Comparison of ENCODE assay signal across 8 mouse cellular contexts in the genomic region with DNA sequence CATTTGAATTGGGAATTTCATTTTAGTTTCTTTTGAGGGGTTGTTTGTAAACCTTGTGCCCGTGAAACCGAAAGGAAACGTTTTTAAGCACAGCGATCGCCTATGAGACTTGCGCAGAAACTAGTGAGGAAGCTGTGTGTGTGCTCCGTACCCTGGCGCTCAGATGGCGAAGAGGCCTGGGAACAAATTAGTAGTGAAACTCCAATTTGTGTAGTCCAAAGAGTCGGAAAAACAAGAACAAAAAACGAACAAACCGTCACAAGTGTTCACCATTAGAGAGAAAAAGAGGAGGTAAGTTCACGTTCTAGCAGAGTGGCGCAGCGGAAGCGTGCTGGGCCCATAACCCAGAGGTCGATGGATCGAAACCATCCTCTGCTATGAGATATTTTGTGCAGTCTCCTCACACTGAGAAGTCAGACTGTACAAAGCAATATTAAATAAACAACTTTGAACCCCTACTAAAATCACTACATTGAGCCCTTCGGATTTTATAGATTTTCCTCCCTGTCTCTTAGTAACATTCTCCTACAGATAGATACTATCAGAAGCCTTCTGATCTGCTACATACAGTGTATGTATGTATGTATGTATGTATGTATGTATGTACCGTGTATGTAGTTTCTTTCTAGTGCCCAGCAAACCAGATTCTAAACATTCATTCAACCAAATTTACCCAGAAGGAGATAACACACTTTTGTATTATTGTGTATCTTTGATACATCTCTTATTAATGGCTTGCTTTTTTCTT. TPM values are rescaled to one million over a fixed set of nuclear protein-coding genes. Genes with fewer than 3 reads are reported as not detected.
A peak's percentile ranks its signal among the peaks of the same experiment; 100 is the strongest.
DNase-seq lines count a peak whose midpoint lies in the region; ATAC-seq and TF ChIP-seq lines count a peak whose summit lies in the region.

No protein-coding gene starts in this region.

- TF ChIP-seq EP300 in heart, adult 2 months (IDR thresholded peaks at IDR 0.05; ENCODE audit: insufficient read depth, low read depth, low read length) = peak; percentile 72; the same call in 1 of the 2 replicates

- no peak for TF ChIP-seq POLR2A in heart, adult 2 months (IDR thresholded peaks at IDR 0.05; ENCODE audit: insufficient read depth, low read depth, low read length)
- TF ChIP-seq POLR2A in kidney, adult 2 months (IDR thresholded peaks at IDR 0.05; ENCODE audit: low read depth, low read length) = no peak

- H3K36me3 ChIP-seq in embryonic facial prominence, embryonic 13.5 days = no peaks in the 10 kb centered on the region
- no peaks in the 10 kb centered on the region for H3K36me3 ChIP-seq in heart, adult 2 months (ENCODE audit: control insufficient read depth, insufficient read depth, low read length)
- no peaks in the 10 kb centered on the region for H3K36me3 ChIP-seq in kidney, adult 2 months (ENCODE audit: control insufficient read depth, insufficient read depth, low read length)
- H3K36me3 ChIP-seq in limb, embryonic 11.5 days (ENCODE audit: control insufficient read depth, insufficient read depth, low read length) = no peaks in the 10 kb centered on the region
- no peaks in the 10 kb centered on the region for H3K36me3 ChIP-seq in midbrain, embryonic 13.5 days

- no peaks in the 10 kb centered on the region for H3K4me1 ChIP-seq in embryonic facial prominence, embryonic 13.5 days
- H3K4me1 ChIP-seq in heart, adult 2 months (ENCODE audit: control insufficient read depth, insufficient read depth, low read length) = no peaks in the 10 kb centered on the region
- no peaks in the 10 kb centered on the region; the same call in 1 of the 2 replicates for H3K4me1 ChIP-seq in kidney, adult 2 months (ENCODE audit: control insufficient read depth, insufficient read depth, low read length)
- H3K4me1 ChIP-seq in limb, embryonic 11.5 days (ENCODE audit: control insufficient read depth, insufficient read depth, low read length) = no peaks in the 10 kb centered on the region
- H3K4me1 ChIP-seq in midbrain, embryonic 13.5 days (replicated peaks) = no peaks in the 10 kb centered on the region

- H3K4me2 ChIP-seq in embryonic facial prominence, embryonic 13.5 days = peak overlapping the region; percentile 50
- 0 out of 2 replicates have a peak overlapping the region, but pooled peaks have one; percentile 18 for H3K4me2 ChIP-seq in limb, embryonic 11.5 days (ENCODE audit: low read depth, severe bottlenecking)
- peak overlapping the region; percentile 51 for H3K4me2 ChIP-seq in midbrain, embryonic 13.5 days (replicated peaks)

- H3K27me3 ChIP-seq in embryonic facial prominence, embryonic 13.5 days = peaks cover 9% of the 10 kb centered on the region
- H3K27me3 ChIP-seq in heart, adult 2 months (ENCODE audit: control insufficient read depth, insufficient read depth, low read length) = no peaks in the 10 kb centered on the region
- H3K27me3 ChIP-seq in kidney, adult 2 months (replicated peaks; ENCODE audit: control insufficient read depth, insufficient read depth, low read length) = no peaks in the 10 kb centered on the region
- H3K27me3 ChIP-seq in limb, embryonic 11.5 days (ENCODE audit: control insufficient read depth, insufficient read depth, low read length) = no peaks in the 10 kb centered on the region
- peaks cover 24% of the 10 kb centered on the region for H3K27me3 ChIP-seq in midbrain, embryonic 13.5 days

- peak overlapping the region; percentile 82 for H3K9ac ChIP-seq in embryonic facial prominence, embryonic 13.5 days
- peak overlapping the region; percentile 87 for H3K9ac ChIP-seq in heart, adult 2 months (ENCODE audit: low read depth, low read length)
- H3K9ac ChIP-seq in limb, embryonic 11.5 days (ENCODE audit: low read length) = peak overlapping the region; percentile 73
- peak overlapping the region; percentile 74 for H3K9ac ChIP-seq in midbrain, embryonic 13.5 days (replicated peaks)

- intact Hi-C loops in heart, adult 2 months (cut with DNase I) = loop anchor here (1.0 to 5.0 kb wide), 5 partner anchors 20 to 263 kb away; no protein-coding TSS in a partner anchor

- H3K4me3 ChIP-seq in embryonic facial prominence, embryonic 13.5 days = peak overlapping the region; percentile 64
- H3K4me3 ChIP-seq in heart, adult 2 months = peak overlapping the region; percentile 96
- H3K4me3 ChIP-seq in kidney, adult 2 months (ENCODE audit: insufficient read depth, low read depth, low read length) = peak overlapping the region; percentile 92
- peak overlapping the region; percentile 41 for H3K4me3 ChIP-seq in limb, embryonic 11.5 days (ENCODE audit: low read depth, low read length)
- H3K4me3 ChIP-seq in midbrain, embryonic 13.5 days (replicated peaks) = peak overlapping the region; percentile 60

- no peak for TF ChIP-seq CTCF in heart, adult 2 months (IDR thresholded peaks at IDR 0.05)
- no peak for TF ChIP-seq CTCF in kidney, adult 2 months (conservative IDR thresholded peaks at IDR 0.05; ENCODE audit: insufficient read depth, insufficient read length, low read depth, low read length)

- no peaks in the 10 kb centered on the region for H3K79me2 ChIP-seq in heart, adult 2 months (replicated peaks; ENCODE audit: control insufficient read depth, insufficient read depth, low read length)

- DNase-seq in 3T3-L1 (ENCODE audit: low read depth, low spot score) = peak; percentile 86
- DNase-seq in adrenal gland, postnatal 25 days = peak; percentile 59
- DNase-seq in heart, adult 2 months = peak; percentile 75 to 78
- DNase-seq in kidney, adult 2 months = peak; percentile 84
- DNase-seq in limb, embryonic 11.5 days (ENCODE audit: low spot score) = peak; percentile 88
- peak; percentile 45 to 71 for DNase-seq in spleen, adult 18-20 months

- H3K27ac ChIP-seq in embryonic facial prominence, embryonic 13.5 days = peak overlapping the region; percentile 95
- peak overlapping the region; percentile 97 for H3K27ac ChIP-seq in heart, adult 2 months
- H3K27ac ChIP-seq in kidney, adult 2 months (ENCODE audit: insufficient read depth, low read depth, low read length) = peak overlapping the region; percentile 84
- peak overlapping the region; percentile 53 for H3K27ac ChIP-seq in limb, embryonic 11.5 days (replicated peaks; ENCODE audit: low read depth, low read length)
- H3K27ac ChIP-seq in midbrain, embryonic 13.5 days = peak overlapping the region; percentile 91

- no peaks in the 10 kb centered on the region for H3K9me3 ChIP-seq in embryonic facial prominence, embryonic 13.5 days
- H3K9me3 ChIP-seq in limb, embryonic 11.5 days (ENCODE audit: control insufficient read depth, low read length) = no peaks in the 10 kb centered on the region
- H3K9me3 ChIP-seq in midbrain, embryonic 13.5 days = no peaks in the 10 kb centered on the region

- ATAC-seq in embryonic facial prominence, embryonic 13.5 days (ENCODE audit: insufficient number of reproducible peaks, insufficient read depth, low FRiP score, low TSS enrichment, low read depth) = peak; percentile 84
- peak; percentile 86 for ATAC-seq in limb, embryonic 11.5 days (ENCODE audit: insufficient number of reproducible peaks, low FRiP score, low TSS enrichment, low read depth)
- ATAC-seq in midbrain, embryonic 13.5 days = peak; percentile 92

- WGBS in embryonic facial prominence, embryonic 13.5 days = 3% methylated on average over 20 of the region's 20 CpGs
- WGBS in heart, adult 2 months = 5% methylated on average over 20 of the region's 20 CpGs
- WGBS in kidney, adult 2 months = 5% methylated on average over 20 of the region's 20 CpGs
- WGBS in limb, embryonic 11.5 days = 4% methylated on average over 20 of the region's 20 CpGs
- 4% methylated on average over 20 of the region's 20 CpGs for WGBS in midbrain, embryonic 13.5 days

RNA-seq across cellular contexts. Expression of gene Pom121l2, which starts 6.1 kb away (rescaled TPM):
- total RNA-seq in adrenal gland, postnatal 25 days (2021) = not detected in 2 replicates
- polyA plus RNA-seq in embryonic facial prominence, embryonic 13.5 days (2015; fragmentation: Nextera tagmentation; extraction: Ambion mirVana) = 0.31 TPM in 1 of 2 replicates, not detected in the other
- not detected for total RNA-seq in heart, adult 2 months (2021)
- polyA plus RNA-seq in heart, adult 2 months (2012; rRNA removed) = 0.06 TPM in 2 replicates
- polyA plus RNA-seq in kidney, adult 2 months (2012; rRNA removed) = 0.04 and 0.06 TPM in 2 replicates
- 0.31 and 0.38 TPM in 2 replicates for polyA plus RNA-seq in limb, embryonic 11.5 days (2014; fragmentation: Nextera tagmentation; extraction: Ambion mirVana)
- polyA plus RNA-seq in midbrain, embryonic 13.5 days (2015; fragmentation: Nextera tagmentation; extraction: Ambion mirVana) = not detected in 2 replicates

RNA-seq across cellular contexts. Expression of gene Zfp184, which starts 30.0 kb away (rescaled TPM):
- total RNA-seq in adrenal gland, postnatal 25 days (2021) = 2.0 and 2.1 TPM in 2 replicates
- polyA plus RNA-seq in embryonic facial prominence, embryonic 13.5 days (2015; fragmentation: Nextera tagmentation; extraction: Ambion mirVana) = 16.8 and 18.0 TPM in 2 replicates
- under 1 TPM; 0.70 to 0.73 TPM for total RNA-seq in heart, adult 2 months (2021)
- polyA plus RNA-seq in heart, adult 2 months (2012; rRNA removed) = 0.35 and 0.43 TPM in 2 replicates
- 0.39 and 0.44 TPM in 2 replicates for polyA plus RNA-seq in kidney, adult 2 months (2012; rRNA removed)
- polyA plus RNA-seq in limb, embryonic 11.5 days (2014; fragmentation: Nextera tagmentation; extraction: Ambion mirVana) = 26.9 and 28.8 TPM in 2 replicates
- polyA plus RNA-seq in midbrain, embryonic 13.5 days (2015; fragmentation: Nextera tagmentation; extraction: Ambion mirVana) = 20.5 and 22.3 TPM in 2 replicates

RNA-seq across cellular contexts. Expression of gene Prss16, which starts 34.6 kb away (rescaled TPM):
- total RNA-seq in adrenal gland, postnatal 25 days (2021) = not detected in 2 replicates
- polyA plus RNA-seq in embryonic facial prominence, embryonic 13.5 days (2015; fragmentation: Nextera tagmentation; extraction: Ambion mirVana) = 0.59 and 1.2 TPM in 2 replicates
- not detected for total RNA-seq in heart, adult 2 months (2021)
- 0.23 TPM in 1 of 2 replicates, not detected in the other for polyA plus RNA-seq in heart, adult 2 months (2012; rRNA removed)
- polyA plus RNA-seq in kidney, adult 2 months (2012; rRNA removed) = 0.22 TPM in 1 of 2 replicates, not detected in the other
- 0.20 and 0.21 TPM in 2 replicates for polyA plus RNA-seq in limb, embryonic 11.5 days (2014; fragmentation: Nextera tagmentation; extraction: Ambion mirVana)
- polyA plus RNA-seq in midbrain, embryonic 13.5 days (2015; fragmentation: Nextera tagmentation; extraction: Ambion mirVana) = not detected in 2 replicates

Comparison
In these comparisons a context has a peak if more than half of its experiments do, and no peak if none do; other contexts are left out.
1. Peak in every context shown above with its lines: DNase-seq, ATAC-seq, H3K4me3 ChIP-seq and H3K27ac ChIP-seq.
2. H3K4me3 ChIP-seq: peak in every context shown above with its lines; median percentile 96 in heart, adult 2 months; 92 in kidney, adult 2 months; 64 in embryonic facial prominence, embryonic 13.5 days; 60 in midbrain, embryonic 13.5 days; 41 in limb, embryonic 11.5 days.
3. RNA of gene Zfp184, which starts 30.0 kb away (polyA plus RNA-seq): 26.9 to 28.8 TPM in limb, embryonic 11.5 days, 20.5 to 22.3 TPM in midbrain, embryonic 13.5 days and 16.8 to 18.0 TPM in embryonic facial prominence, embryonic 13.5 days; 0.39 to 0.44 TPM in kidney, adult 2 months and 0.35 to 0.43 TPM in heart, adult 2 months; every median in the first group is over 10 times any median in the second.